Mouse (Mus musculus) limb, embryonic 11.5 days (tissue): ENCODE measurements around the gene Gm28308. TPM values are rescaled to one million over a fixed set of nuclear protein-coding genes. Genes with fewer than 3 reads are reported as not detected.

Experiments
- ATAC-seq: fragments of 200-750 bp; cut with Nextera tagmentation; 2 replicates; pipeline ENCODE4 v1.8.0; 2017; ENCODE audit warnings: low read depth; ENCODE audit not compliant: insufficient number of reproducible peaks, low FRiP score, low TSS enrichment
- DNase-seq: peaks from one replicate; pipeline ENCODE4 v3.0.0-alpha.2; 2015; ENCODE audit warnings: low spot score
- H3K27ac ChIP-seq: fragments of 300-500 bp; sonication (generic); replicated peaks from 2 replicates; pipeline ENCODE4 v1.5.1; 2014; ENCODE audit warnings: low read depth, mild to moderate bottlenecking, low read length
- H3K27me3 ChIP-seq: fragments of 300-500 bp; sonication (generic); 2 replicates; pipeline ENCODE4 v1.6.1; 2014; ENCODE audit warnings: mild to moderate bottlenecking, low read length, mixed read lengths; ENCODE audit not compliant: control insufficient read depth, insufficient read depth
- H3K36me3 ChIP-seq: fragments of 300-500 bp; sonication (generic); 2 replicates; pipeline ENCODE4 v1.6.1; 2014; ENCODE audit warnings: mild to moderate bottlenecking, low read length, moderate library complexity, mixed read lengths; ENCODE audit not compliant: control insufficient read depth, insufficient read depth
- H3K4me1 ChIP-seq: fragments of 300-500 bp; sonication (generic); 2 replicates; pipeline ENCODE4 v1.6.1; 2014; ENCODE audit warnings: low read length, mixed read lengths; ENCODE audit not compliant: control insufficient read depth, insufficient read depth
- H3K4me2 ChIP-seq: fragments of 300-500 bp; sonication (generic); 2 replicates; pipeline ENCODE4 v1.6.1; 2014; ENCODE audit warnings: low read depth, mild to moderate bottlenecking, moderate library complexity; ENCODE audit not compliant: severe bottlenecking
- H3K4me3 ChIP-seq: fragments of 300-500 bp; sonication (generic); 2 replicates; pipeline ENCODE4 v1.5.1; 2014; ENCODE audit warnings: low read depth, low read length
- H3K9ac ChIP-seq: fragments of 300-500 bp; sonication (generic); 2 replicates; pipeline ENCODE4 v1.6.1; 2014; ENCODE audit warnings: mild to moderate bottlenecking, low read length
- H3K9me3 ChIP-seq: fragments of 300-500 bp; sonication (generic); 2 replicates; pipeline ENCODE4 v1.6.1; 2016; ENCODE audit warnings: low read length; ENCODE audit not compliant: control insufficient read depth
- WGBS: fragments of 180-500 bp; shearing (Covaris S2); extraction: QIAGEN DNeasy Blood & Tissue Kit; methylation state at CpG from one replicate; pipeline ENCODE4 v1.1.7; 2014; 5-methylcytosine and 5-hydroxymethylcytosine counted together
- polyA plus RNA-seq: library from polyadenylated mRNA; unstranded; fragments of >200 nt; fragmentation: Nextera tagmentation; extraction: Ambion mirVana; gene quantifications from 2 replicates; pipeline ENCODE4 v1.2.1, GENCODE M21; 2014

Gene Gm28308
- polyA plus RNA-seq, 1 experiment from 2014 or later: 1.3 TPM

DNA sequence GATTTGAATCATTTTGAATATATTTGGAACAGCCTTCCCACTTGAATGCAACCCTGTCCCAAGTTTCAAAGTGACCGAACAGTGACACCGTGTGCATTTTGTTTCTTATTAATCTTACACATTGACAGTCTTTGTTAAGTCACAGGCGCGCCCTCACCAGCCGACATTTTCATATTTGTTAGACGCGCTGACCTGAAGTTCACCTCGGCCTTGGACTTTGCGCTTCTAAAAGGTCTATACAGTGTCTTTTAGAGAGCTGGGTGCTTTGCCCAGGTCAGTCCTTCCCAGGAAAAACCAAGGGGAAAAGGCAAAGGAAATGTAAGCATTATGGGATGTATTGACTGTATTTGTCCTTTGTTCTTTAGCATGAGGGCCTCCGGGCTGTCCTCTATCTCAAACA, 18.4 kb downstream of the Gm28308 start:
- ATAC-seq: no peak
- peaks cover 33% of the 10 kb centered on the region for H3K4me1 ChIP-seq
- H3K27me3 ChIP-seq: 0 out of 2 replicates have a peak, but pooled peaks cover 5% of the 10 kb centered on the region
- DNase-seq: no peak
- no peaks in the 10 kb centered on the region for H3K36me3 ChIP-seq
- H3K9ac ChIP-seq: no peak overlapping the region
- no peak overlapping the region for H3K4me3 ChIP-seq
- WGBS: 20% methylated on average over 10 of the region's 10 CpGs
- no peak overlapping the region for H3K4me2 ChIP-seq
- H3K27ac ChIP-seq: no peak overlapping the region
- no peaks in the 10 kb centered on the region for H3K9me3 ChIP-seq

DNA sequence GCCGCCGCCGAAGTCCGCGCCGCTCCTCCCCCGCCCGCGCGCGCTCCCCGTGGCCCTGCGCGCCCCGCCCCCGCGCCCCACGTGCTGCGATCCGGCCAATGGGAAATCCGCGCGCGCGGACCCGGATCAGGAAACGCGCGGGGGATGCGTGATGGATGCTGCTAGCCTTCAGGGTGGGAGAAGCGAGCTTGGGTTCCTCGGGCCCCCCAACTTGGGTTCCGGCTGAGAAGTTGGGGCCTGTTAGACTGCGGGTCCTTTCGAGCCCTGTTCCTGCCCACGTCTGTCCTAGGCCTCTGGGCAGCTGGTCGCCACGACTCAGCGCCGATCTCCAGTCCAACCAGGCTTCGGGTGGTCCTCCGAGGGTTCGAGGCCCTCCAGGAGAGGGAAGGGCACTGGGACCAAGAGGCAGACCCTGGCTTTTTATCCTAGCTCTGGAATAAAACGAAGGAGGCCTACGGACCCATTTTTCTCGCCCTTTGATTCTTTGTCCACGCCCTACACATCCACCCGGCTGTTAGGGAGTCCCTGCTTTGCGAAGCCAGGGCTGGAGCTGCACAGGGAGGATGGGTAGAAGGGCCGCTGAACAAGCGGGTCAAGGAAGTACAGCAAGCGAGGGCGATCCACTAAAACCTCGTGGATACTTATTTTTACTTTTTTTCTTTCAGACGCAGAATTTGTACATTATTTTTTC, 21.1 kb downstream of the Gm28308 start:
- DNase-seq (peak; percentile 92), ATAC-seq (peak; percentile 55; the same call in 1 of the 2 replicates)
- 2% methylated on average over 43 of the region's 55 CpGs for WGBS
- H3K9me3 ChIP-seq: no peaks in the 10 kb centered on the region
- H3K4me3 ChIP-seq: peak overlapping the region; percentile 50
- H3K36me3 ChIP-seq: no peaks in the 10 kb centered on the region
- H3K4me2 ChIP-seq: peak overlapping the region; percentile 99
- H3K4me1 ChIP-seq: peaks cover 41% of the 10 kb centered on the region
- H3K27me3 ChIP-seq: peaks cover 9% of the 10 kb centered on the region; the same call in 1 of the 2 replicates
- H3K9ac ChIP-seq: peak overlapping the region; percentile 57
- peak overlapping the region; percentile 21; the same call in 1 of the 2 replicates for H3K27ac ChIP-seq

DNA sequence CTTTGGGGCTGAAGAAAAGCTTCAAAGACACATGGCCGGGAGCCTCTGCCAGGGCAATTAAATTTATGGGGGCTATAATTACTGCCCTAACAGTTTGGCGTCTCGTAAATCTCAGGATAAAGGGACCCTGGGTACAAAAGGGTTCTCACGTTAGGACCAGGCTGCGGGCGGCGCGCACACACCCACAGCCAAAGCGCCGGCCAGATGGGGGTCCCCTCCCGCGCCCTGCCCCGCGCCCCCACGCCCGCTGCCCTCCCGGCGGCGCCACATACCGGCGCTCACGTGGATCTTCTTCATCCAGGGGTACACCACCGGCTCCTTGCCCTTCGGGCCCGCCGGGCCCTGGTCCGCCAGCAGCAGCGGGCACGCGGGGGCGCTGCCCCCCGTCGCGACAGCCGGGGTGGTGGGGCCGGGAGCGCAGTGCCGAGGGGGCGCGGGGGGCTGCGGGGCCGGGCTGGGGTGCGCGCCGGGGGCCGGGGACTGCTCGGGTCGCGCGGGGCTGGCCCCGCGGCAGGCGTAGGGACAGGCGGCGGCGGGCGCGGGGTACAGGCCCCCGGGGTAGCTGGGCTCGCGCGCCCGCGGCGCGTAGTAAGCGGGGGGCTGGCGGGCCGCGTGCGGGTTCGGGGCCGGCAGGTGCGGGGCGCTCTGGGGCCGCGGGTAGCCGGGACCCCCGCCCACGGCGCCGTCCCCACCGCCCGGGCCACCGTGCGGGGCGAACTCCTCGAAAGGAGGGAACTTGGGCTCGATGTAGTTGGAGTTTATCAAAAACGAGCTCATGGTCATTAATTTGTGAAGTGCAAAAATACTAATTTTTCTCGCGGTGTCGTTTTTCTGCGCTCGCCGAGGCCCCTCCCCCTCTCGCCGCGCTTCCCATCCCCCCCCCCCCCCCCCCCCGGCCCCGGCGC, 22.0 kb downstream of the Gm28308 start, which contains the start of gene Hoxa4:
Hoxa4 (minus strand) TSS at position 848 of the 905 bp plus-strand sequence.
- H3K4me2 ChIP-seq: peak within 1 kb of the TSS; percentile 99
- under 1% methylated on average over 47 of the region's 102 CpGs for WGBS
- DNase-seq (peak; percentile 73), ATAC-seq (peak; percentile 57; the same call in 1 of the 2 replicates)
- H3K4me3 ChIP-seq: peak within 1 kb of the TSS; percentile 50
- H3K9me3 ChIP-seq: no peaks in the 10 kb centered on the region
- H3K4me1 ChIP-seq: peaks cover 41% of the 10 kb centered on the region
- peak within 1 kb of the TSS; percentile 51; the same call in 1 of the 2 replicates for H3K27ac ChIP-seq
- peaks cover 13% of the 10 kb centered on the region for H3K27me3 ChIP-seq
- H3K36me3 ChIP-seq: no peaks in the 10 kb centered on the region
- H3K9ac ChIP-seq: peak within 1 kb of the TSS; percentile 57

DNA sequence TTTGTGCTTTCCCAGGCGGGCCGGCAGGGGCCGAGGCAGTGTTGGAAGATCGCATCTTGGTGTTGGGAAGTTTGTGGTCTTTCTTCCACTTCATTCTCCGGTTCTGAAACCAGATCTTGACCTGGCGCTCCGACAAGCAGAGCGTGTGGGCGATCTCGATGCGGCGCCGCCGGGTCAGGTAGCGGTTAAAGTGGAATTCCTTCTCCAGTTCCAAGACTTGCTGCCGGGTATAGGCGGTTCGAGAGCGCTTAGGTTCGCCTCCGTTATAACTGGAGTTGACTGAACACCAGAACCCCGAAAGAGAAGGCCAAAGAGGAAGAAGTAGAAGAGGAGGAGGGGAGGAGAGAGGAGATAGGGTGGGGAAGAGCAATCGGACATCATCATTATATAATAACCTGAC, 22.7 kb downstream of the Gm28308 start:
- H3K4me1 ChIP-seq: peaks cover 42% of the 10 kb centered on the region
- H3K4me2 ChIP-seq: peak overlapping the region; percentile 99

DNA sequence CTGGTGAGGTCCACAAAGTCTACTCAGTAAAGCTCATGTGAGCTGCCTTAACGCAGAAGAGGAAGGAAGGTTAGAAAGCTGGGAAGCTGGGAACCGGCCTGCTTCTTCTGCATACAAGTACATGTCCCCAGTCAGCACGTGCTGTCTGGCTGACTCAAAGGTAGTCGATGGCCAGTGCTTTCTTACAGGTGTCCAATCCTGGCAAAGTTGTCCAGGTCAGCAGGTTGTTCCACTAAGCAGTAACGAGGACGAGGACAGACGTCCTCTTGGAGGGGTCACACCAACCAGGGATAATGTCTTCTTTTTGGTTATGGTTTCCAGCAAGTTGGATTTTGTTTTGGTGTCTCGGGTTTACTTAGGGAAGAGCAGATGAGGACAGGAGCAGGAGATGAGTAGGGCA, 23.2 kb downstream of the Gm28308 start:
- Histone ChIP-seq H3K4me2 (no peak overlapping the region), H3K9me3 (no peaks in the 10 kb centered on the region), H3K4me3 (no peak overlapping the region), H3K4me1 (peaks cover 46% of the 10 kb centered on the region), H3K27ac (no peak overlapping the region), H3K9ac (no peak overlapping the region), H3K36me3 (no peaks in the 10 kb centered on the region), H3K27me3 (peaks cover 13% of the 10 kb centered on the region)
- 20% methylated on average over 8 of the region's 8 CpGs for WGBS
- ATAC-seq (no peak), DNase-seq (no peak)

More for the DNA sequence above, 22.7 kb downstream of the Gm28308 start:
- no peak for ATAC-seq
- H3K9ac ChIP-seq: no peak overlapping the region
- WGBS: 2% methylated on average over 23 of the region's 23 CpGs
- peaks cover 13% of the 10 kb centered on the region for H3K27me3 ChIP-seq
- no peak overlapping the region for H3K27ac ChIP-seq
- DNase-seq: peak; percentile 62
- no peaks in the 10 kb centered on the region for H3K9me3 ChIP-seq
- H3K36me3 ChIP-seq: no peaks in the 10 kb centered on the region
- H3K4me3 ChIP-seq: peak overlapping the region; percentile 50; the same call in 1 of the 2 replicates

DNA sequence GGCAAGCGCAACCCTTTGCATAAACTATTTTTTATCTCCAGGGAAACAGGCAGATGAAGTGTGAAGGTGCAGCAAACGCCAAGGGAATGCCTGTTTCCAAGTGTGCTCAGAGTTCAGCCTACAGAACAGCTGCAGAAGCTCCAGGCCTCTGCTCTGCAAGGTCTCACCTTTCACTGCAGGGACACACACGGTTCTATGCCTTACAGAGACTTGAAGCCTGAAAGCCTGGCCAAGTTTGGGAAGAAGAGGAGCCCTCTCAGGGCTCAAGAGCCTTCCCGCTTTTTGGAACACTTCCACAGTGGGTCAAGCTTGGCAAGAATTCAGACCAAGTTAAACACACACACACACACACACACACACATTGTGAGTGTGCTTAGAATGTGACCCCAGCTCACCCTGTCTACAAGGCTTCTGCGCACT, 24.0 kb downstream of the Gm28308 start:
- WGBS: 30% methylated on average over 5 of the region's 5 CpGs
- Histone ChIP-seq H3K27me3 (peaks cover 16% of the 10 kb centered on the region), H3K9ac (no peak overlapping the region), H3K9me3 (no peaks in the 10 kb centered on the region), H3K4me3 (no peak overlapping the region), H3K4me2 (no peak overlapping the region), H3K4me1 (peaks cover 51% of the 10 kb centered on the region), H3K36me3 (no peaks in the 10 kb centered on the region), H3K27ac (no peak overlapping the region)
- DNase-seq (no peak), ATAC-seq (no peak)

DNA sequence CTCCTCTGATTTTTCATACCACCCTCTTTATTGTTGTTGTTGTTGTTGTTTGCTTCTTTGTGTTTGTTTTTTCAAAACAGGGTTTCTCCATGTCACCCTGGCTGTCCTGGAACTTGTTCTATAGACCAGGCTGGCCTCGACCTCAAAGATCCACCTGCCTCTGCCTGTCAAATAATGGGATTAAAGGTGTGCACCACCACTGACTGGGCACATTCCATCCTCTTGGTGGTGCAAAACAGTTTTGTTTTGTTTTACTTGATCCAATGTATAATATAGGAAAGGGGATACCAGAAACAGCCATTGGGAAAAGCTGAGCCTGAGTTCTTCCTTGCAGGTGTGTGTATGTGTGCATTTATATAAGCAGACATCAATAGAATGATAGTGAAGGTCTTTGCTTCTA, 26.6 kb downstream of the Gm28308 start:
- Histone ChIP-seq H3K9me3 (no peaks in the 10 kb centered on the region), H3K27me3 (peaks cover 16% of the 10 kb centered on the region), H3K27ac (no peak overlapping the region), H3K4me2 (no peak overlapping the region), H3K9ac (no peak overlapping the region), H3K36me3 (no peaks in the 10 kb centered on the region), H3K4me1 (peaks cover 56% of the 10 kb centered on the region), H3K4me3 (no peak overlapping the region)
- 62% methylated on average over 1 of the region's 1 CpGs for WGBS
- DNase-seq (no peak), ATAC-seq (no peak)

DNA sequence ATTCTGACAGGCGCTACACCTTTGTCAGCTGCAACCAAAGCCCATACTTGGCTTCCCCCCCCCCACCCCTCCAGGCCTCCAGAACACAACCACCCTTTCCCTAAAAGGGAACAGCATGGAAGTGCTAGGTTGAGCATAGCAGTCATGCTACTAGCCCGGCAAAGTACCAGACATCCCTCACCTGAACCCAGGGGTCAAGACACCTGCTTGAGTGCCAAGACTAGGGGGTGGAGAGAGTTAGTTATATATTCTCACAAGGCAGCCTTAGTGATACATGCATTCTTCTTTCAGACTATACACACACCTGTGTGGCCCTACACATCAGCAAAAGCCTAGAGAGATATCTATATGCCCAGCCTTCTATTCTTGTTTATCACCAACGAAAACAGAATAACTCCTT, 27.3 kb downstream of the Gm28308 start:
- WGBS: 32% methylated on average over 3 of the region's 3 CpGs
- Histone ChIP-seq H3K4me1 (peaks cover 53% of the 10 kb centered on the region), H3K27ac (no peak overlapping the region), H3K4me2 (peak overlapping the region; percentile 36; the same call in 1 of the 2 replicates), H3K36me3 (no peaks in the 10 kb centered on the region), H3K9ac (no peak overlapping the region), H3K4me3 (no peak overlapping the region), H3K9me3 (no peaks in the 10 kb centered on the region), H3K27me3 (peaks cover 13% of the 10 kb centered on the region)
- no peak for DNase-seq
- ATAC-seq: no peak
